Mouse (Mus musculus) olfactory bulb, adult 2 months (tissue): ENCODE results near the gene Grhpr.

Experiments used
- CTCF ChIP-seq: fragments of 200-500 bp; IDR thresholded peaks from 2 replicates; pipeline ENCODE4 v1.5.1; 2012; ENCODE audit warnings: low read depth, mild to moderate bottlenecking, low read length, moderate library complexity; ENCODE audit not compliant: insufficient read depth
- POLR2A ChIP-seq: fragments of 200-500 bp; IDR thresholded peaks from 2 replicates; pipeline ENCODE4 v1.6.1; 2012; ENCODE audit warnings: mild to moderate bottlenecking, low read depth, low read length, moderate library complexity; ENCODE audit not compliant: insufficient read depth

DNA sequence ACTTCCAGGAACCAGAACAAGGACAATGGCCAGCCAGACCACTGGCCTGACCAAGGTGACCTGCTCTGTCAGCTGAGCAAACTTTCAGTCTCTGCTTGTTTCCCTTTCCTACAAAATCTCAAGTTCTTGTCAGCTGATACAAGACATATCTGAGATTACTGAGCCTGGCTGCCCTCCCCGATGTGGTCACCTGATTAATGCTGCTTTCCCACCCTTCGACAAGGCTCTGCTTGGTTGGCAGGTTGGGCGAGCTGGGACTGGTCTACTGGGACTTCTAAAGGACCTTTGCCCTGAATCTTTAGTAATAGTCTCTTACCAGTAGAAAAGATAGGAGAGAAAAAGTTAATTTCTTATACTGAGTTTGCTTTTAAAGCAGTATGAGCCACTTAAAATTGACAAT is 24.3 kb downstream of the Grhpr start:
- TF ChIP-seq POLR2A (no peak), CTCF (no peak)
